Mouse (Mus musculus): ENCODE data around the gene Gm9936.

DNA sequence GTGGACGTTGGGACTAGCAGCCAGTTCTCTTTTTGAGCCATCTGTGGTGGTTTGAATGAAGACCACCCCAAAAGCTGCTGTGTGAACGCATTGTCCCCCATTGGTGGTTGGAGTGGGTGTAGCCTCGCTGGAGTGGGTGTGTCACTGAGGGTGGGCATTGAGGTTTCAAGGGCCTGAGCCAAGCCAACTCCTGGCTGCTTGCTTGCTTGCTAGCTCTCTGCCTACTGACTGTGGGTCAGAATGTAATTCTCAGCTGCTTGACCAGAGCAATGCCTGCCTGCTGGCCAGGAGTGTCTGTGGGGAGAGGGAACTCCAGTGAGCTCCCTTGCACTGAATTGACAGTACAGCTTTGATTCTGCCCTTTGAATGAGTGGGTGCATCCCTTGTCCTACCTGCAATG, 28.7 kb downstream of the Gm9936 start:
- TF ChIP-seq POLR2A (IDR thresholded peaks at IDR 0.05; ENCODE audit: low read depth, low read length) (no peak), CTCF (IDR thresholded peaks at IDR 0.05; ENCODE audit: extremely low read depth, insufficient read length, insufficient replicate concordance, low read depth, low read length) (no peak)
